Mouse (Mus musculus) 3134 (cell line): ENCODE measurements around the gene Supt5.

Source experiments
- DNase-seq: peaks from one replicate; pipeline ENCODE4 v3.0.0-alpha.2; 2011; ENCODE audit warnings: low spot score; ENCODE audit not compliant: insufficient read length; ENCODE audit errors: extremely low read depth

Supt5 gene

GRCm38 (mm10) chr7:28375176-28375921 lies 36.8 kb upstream of the Supt5 start:
- DNase-seq, result peak; percentile 94

DNA sequence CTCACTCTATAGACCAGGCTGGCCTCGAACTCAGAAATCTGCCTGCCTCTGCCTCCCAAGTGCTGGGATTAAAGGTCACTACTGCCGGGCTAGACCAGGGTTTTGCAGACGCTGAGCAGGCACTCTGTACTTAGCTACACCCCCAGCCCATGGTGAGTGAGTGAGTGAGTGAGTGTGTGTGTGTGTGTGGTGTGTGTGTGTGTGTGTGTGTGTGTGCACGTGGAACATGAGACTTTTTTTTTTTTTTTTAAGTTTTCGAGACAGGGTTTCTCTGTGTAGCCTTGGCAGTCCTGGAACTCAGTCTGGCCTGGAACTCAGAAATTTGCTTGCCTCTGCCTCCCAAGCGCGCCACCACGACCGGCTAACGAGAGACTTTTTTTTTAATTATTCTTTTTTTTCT lies 36.1 kb upstream of the Supt5 start:
- no peak for DNase-seq

GRCm38 (mm10) chr7:28373891-28374495 lies 35.4 kb upstream of the Supt5 start:
- no peak for DNase-seq

DNA sequence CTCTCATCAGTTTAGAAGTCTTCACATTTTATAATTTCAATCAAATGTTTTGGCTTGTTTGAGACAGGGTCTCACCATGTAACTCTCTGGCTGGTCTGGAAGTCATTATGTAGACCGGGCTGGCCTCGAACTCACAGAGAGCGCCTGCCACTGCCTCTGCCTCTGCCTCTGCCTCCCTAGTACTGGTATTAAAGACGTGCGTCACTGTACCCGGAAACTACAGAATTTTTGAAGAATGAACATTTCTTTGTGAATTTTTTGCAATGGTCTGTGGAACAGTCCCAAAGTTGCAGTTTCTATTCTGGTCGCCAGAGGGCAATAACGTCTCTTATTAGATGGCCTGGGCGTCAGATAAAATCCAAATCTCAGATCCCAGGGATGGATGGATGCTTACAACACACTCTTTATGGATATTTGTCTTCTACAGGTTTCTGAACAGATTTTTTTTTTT lies 34.6 kb upstream of the Supt5 start:
- DNase-seq, result no peak

DNA sequence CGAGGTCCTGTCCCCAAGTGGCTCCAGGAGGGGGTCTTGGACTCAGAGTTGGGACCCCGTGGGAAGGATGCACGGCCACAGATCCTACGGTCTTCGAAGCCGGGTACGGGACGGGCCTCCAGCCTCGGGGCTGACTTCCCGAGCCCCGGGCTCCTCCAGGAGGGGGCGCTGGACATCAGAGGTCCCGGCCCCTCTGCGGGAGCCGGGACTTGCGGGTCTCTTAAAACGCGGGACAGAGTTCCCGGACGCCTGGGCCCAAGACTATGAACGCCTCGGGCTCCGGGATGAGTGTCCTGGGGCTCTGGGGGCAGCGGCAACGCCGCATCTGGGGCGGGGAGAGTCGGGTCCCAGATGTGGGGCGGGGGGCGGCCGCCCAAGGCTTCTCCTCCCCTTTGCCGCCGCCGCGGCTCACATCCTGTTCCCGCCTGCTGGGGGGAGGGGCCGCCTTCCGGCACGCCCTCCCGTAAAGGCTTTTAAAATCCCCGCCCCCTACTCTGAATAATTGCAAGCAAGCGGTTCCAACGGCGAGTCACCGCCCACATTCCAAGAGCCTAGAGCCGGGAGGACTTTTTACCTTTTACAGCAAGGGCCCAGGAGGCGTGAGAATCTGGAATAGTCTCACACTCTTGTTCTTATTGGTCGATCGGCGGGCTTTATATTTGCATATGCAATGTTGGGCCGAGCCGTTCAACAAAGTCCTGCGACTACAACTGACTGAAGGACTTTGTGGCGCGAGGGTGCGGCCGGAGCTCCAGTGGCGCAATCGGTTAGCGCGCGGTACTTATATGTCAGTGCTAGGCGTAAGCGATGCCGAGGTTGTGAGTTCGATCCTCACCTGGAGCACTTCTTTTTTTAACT lies 33.9 kb upstream of the Supt5 start, which contains the start of gene Plekhg2:
Plekhg2 (minus strand) TSS at position 349 of the 858 bp plus-strand sequence.
- DNase-seq, result peak; percentile 99

DNA sequence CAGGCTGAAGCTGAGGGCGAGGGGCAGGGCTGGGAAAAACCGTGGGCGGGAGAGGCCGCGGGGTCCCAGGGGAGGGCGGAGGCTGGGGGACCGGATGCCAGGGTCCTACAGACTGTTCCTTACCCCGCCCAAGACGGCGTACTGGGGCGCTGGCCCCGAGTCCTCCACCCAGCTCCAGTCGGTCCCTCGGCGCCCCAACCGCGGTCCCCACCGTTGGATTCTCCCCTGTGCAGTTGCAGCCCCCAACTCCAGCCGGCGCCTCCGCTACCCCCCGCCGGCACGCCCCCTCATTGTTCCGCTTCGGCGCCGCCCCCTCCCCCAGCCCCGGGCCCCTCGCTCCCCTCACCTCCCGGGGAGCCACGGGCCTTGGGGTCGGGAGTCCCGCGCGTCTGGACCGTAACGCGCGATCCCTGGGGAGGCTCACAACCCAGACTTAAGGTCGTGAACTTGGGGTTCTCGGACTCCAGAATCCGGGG lies 33.0 kb upstream of the Supt5 start:
- peak; percentile 61 for DNase-seq

GRCm38 (mm10) chr7:28370977-28371513 lies 32.5 kb upstream of the Supt5 start:
- no peak for DNase-seq

DNA sequence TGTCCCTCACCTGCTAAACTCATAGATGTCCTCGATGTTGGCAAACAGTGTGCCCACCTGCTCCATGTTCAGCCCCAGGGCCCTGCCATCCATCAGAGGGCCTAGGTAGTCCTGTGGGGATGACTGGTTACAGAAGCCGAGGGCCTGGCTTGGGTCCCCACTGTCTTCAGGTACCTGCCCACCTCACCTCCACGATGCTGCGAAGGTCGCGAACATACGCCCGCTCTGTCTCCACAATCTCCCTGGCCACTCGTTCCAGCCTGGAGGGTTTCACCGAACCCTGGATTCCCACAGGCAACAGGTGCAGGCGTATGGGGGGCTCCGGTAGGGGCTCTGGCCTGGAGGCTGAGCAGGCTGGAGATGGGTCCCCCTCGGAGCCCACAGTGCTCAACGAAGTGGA lies 31.5 kb upstream of the Supt5 start:
- no peak for DNase-seq

- no peak for DNase-seq
Observed at GRCm38 (mm10) chr7:28368276-28368920, 29.9 kb upstream of the Supt5 start.

DNA sequence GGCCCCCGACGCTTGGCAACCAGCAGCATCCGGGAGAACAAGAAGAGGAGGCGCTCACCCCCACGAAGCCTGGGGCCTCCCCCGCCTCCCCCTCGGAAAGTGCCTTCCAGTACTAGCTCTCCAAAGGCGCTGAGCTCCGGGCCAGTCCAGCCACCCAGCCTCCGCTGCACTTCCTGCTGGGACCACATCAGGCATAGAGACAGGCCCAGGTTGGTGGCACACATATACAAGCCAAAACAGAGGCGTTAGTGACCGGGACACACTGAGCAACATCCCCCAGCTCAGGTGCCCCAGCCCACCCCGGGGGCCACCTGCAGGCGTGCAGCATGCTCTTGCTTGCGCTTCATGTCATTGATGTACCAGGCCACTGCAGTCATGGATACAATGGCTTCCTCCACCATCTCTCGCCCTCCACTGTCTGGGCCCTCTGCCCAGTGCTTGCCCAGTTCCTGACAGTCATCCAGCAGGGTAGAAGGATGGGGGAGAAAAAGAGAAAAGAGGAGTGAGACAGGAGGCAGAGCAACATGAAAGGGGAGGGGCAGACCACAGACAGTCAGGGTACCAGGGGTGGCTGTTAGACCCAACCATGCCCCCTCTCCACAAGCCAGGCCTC lies 29.2 kb upstream of the Supt5 start:
- DNase-seq, result no peak

GRCm38 (mm10) chr7:28362441-28363060 lies 24.0 kb upstream of the Supt5 start:
- no peak for DNase-seq

GRCm38 (mm10) chr7:28361647-28362341 lies 23.2 kb upstream of the Supt5 start:
- no peak for DNase-seq

- DNase-seq, result no peak
Observed at GRCm38 (mm10) chr7:28360291-28360690, 21.7 kb upstream of the Supt5 start.

DNA sequence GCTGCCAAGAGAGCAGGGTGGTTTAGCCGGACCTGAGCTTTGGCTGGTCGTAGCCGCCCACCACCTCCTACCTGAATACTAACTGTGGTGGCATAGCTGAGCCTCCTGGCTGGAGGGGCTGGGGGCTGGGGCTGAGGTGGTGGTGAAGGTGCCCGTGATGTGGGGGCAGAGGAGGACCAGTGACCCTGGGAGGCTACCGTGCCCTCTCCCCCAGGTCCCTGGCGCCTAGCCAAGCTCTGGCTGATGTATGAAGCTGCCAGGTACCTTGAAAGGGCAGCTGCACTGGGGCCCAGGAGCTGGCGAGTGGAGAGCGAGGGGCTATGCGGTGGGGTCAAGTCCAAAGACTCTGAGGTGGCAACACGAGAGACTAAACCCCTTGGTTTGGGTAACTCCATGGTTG lies 21.3 kb upstream of the Supt5 start:
- no peak for DNase-seq

DNA sequence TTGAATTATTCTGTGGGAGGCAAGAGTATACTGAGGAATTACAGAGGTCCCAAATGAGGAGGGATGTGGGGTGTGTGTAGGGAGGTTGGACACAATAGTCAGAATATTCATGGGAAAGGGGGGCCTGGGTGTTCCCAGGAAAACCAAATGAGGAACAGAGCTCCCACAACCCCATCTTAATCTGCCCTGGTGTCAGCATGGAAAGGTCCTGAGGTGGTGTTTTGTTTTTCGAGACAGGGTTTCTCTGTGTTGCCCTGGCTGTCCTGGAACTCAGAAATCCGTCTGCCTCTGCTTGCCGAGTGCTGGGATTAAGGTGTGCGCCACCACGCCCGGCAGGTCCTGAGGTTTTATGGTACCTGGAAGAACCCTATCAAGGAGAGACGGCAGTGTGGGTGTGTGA lies 19.9 kb upstream of the Supt5 start:
- DNase-seq, result no peak

GRCm38 (mm10) chr7:28357984-28358383 lies 19.4 kb upstream of the Supt5 start:
- DNase-seq, result no peak

- no peak for DNase-seq
Observed at GRCm38 (mm10) chr7:28356981-28357380, 18.4 kb upstream of the Supt5 start.

DNA sequence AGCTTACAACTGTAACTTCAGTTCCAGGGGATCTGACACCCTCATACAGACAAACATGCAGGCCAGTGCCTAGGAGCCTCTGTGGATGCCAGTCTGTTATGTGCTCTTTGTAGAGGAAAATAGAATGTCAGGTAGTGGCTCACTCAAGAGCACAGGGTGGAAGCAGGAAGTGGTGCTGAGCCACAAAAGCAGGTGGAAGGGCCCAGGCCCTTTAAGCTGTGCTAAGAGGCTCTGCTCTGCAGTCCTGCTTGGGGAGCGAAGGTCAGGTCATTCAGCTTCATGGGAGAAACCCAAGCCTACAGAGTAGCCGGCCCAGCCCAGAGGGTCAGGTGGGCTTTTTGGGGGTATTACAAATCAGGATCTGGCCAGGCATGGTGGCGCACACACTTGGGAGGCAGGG lies 16.7 kb upstream of the Supt5 start:
- DNase-seq, result no peak

- no peak for DNase-seq
Observed at GRCm38 (mm10) chr7:28354596-28354995, 16.1 kb upstream of the Supt5 start.
